Mouse (Mus musculus): Measurements from ENCODE around the gene Fam174b.

The Fam174b gene

DNA sequence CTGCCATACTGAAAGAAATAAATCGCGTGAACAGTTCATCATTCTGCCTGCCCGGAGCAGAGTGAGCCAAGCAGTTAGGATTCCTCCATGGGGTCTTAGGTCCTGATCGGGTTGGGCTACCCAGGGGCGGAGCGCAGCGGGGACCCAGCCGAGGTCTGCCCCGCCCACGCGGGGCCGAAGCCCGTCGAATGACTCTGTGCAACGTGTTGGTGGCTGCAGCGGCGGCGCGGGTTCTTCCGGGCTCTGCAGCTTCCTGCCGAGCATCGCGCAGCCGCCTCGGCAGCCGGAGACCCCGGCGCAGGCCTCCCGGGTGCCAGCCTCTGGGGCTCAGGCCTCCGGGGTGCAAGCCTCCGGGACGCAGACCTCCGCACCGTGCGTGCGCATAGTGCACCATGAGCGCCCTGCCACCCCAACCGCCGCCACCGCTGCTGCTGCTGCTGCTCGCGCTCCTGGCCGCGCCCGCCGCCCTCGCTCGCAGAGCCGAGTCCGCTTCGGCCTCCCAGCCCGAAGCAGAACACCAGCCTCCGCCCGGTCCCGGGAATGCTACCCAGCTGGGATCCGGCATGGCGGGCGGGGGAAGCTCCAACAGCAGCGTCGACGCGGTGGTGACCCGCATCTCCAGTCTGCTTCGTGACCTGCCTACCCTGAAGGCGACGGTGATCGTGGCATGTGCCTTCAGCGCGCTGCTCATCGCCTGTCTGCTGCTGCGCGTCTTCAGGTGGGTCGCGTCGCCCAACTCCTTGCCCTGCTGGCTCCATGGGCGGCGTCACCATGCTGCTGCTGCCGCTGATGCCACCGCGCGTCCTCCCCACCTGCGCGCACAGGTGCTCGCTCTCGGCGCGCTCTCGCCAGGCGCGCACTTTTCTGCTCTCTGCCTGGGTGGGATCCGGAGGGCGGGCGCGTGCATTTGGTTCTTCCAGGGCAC lies at the start of gene Fam174b:
Gene Fam174b, plus strand, starts transcription at position 192 of the 925 bp plus-strand sequence.
- in situ Hi-C loops (cut with MseI, MboI), result no loop called here

DNA sequence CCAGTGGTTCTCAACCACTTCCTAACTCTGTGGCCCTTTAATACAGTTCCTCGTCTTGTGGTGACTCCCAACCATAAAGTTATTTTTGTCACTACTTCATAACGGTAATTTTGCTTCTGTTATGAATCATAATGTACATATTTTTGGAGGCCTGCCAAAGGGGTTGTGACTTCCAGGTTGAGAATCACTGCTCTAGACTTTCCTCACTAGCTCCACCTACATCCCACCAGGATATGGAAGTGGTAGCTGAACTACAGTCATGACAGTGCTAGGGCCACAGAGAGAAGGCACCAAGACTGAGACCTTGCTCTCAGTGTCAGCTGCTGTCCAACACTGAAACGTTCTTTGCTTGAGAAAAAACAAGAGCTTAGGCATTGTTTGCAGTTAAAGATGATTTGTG lies 43.0 kb upstream of the Fam174b start:
- in situ Hi-C loops (cut with MseI, MboI), result no loop called here

DNA sequence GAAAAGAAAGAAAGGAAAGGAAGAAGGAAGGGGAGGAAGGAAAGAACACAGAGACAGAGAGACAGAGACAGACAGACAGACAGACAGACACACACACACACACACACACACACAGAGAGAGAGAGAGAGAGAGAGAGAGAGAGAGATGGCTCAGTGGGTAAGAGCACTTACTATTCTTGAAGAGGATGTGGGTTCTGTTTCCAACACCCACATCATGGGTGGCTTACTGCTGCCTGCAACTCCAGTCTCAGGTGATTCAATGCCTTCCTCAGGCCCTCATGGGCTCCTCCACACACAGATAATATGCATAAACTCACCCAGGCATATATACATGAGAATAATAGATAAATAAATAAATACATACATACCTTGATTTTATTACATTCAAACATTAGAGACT lies 35.8 kb upstream of the Fam174b start:
- in situ Hi-C loops (cut with MseI, MboI), result no loop called here

DNA sequence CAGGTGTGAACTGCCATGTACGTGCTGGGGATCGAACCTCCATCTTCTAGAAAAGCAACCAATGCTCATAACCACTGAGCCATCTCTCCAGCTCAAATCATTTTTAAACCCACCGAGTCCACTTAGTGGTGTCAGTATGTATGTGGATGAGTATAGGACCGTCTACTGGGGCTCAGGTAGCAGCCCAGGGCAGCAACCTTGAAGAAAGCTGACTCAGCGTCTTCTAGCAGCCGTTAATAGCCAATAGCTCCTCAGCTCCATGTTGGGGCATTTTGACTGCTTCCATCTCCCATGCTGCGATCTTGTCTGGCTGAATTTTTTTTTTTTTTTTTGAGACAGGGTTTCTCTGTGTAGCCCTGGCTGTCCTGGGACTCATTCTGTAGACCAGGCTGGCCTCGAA lies 26.6 kb upstream of the Fam174b start:
- in situ Hi-C loops (cut with MseI, MboI), result no loop called here

DNA sequence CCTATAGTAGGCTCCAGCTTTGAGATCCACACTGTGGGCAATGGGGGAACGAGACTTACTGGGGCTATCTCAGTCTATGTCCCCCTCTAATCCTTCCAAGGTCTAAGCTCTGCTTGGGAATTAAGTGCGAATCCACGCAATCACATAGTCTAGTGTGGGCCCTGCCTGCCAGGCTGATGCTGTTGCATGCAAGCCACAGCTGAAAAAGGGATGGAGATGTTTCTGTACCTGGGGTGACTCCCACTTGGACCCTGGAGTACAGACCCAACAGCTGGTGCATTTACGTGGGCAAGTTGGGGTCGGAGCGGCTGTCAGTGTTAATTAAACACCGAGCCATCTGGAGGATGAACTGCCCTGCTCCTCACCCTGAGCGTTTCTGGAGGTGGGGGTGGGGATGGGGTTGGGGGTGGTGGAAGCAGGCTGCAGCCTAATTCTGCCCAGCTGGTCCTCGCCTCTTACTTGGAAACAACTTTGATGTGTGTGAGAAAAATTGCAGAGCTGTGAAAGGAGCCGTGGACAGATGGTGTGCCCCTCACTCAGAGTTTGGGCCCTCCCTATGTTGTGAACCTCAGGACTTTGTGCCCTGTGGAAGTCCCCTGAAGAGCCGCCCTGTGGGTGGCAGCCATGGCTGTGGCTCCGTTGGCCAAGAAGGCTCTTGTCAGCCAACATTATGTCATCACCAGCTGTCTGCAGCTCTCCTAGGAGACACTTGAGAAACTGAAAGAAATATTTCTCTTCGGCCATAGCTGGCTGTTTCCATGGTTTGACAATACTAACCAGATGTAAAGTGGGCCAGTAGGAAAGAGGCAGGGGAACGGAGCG lies 24.0 kb upstream of the Fam174b start:
- in situ Hi-C loops (cut with MseI, MboI), result no loop called here

DNA sequence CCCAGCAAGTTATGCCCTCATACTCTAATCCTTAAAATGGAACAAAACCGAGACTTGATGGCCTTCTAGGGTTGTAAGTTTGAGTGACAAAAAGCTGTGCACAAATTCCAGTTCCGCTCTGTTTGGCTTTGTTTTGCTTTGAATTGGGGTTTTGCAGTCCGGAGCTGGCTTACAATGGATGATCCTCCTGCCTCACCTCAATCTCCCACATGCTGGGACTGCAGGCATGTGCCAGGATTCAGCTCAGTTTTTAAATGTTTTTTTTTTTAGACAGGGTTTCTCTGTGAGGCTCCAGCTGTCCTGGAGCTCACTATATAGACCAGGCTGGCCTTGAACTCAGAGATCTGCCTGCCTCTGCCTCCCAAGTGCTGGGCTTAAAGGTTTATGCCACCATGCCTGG lies 23.3 kb upstream of the Fam174b start:
- in situ Hi-C loops (cut with MseI, MboI), result no loop called here

DNA sequence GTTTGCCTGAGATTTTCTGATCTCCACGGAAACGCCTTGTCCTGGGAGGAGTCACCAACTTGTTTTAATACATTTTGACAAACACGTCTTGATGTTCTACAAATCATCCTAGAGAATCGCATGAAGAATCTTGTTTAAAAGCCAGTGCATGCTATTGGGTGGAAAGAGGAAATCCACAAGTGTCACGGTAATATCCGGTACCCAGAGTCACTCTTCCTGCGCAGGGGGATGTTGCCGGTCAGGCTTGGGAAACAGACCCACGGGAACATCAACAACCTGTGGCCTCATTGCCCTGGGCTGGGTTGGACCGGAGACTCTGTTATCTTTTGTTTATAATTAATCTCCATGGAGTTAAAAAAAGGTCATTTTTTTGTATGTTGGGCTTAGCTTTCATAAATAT lies 22.1 kb upstream of the Fam174b start:
- in situ Hi-C loops (cut with MseI, MboI), result no loop called here

DNA sequence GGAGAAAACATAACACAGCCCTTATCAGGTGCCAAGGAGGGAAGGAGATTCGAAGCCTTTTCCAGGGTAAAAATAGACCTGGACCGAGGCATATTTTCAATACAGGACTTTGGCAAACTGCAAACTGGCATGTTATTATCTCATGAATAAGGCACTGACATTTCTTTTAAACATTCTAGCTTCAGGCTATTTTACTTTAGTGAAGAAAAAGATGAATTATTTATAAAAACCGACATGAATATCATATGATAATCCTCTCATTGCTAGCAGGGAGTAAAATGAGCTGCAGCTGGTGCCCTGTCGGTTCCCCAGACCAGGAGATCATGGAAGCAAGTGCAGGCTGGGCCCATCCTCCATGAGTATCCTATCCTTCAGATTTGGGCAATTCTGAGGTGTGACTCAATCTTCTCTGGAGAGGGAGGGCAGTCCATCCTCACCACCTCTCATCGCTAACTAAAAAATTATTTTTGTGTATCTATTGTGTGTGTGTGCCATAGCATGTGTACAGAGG lies 21.6 kb upstream of the Fam174b start:
- in situ Hi-C loops (cut with MseI, MboI), result no loop called here

DNA sequence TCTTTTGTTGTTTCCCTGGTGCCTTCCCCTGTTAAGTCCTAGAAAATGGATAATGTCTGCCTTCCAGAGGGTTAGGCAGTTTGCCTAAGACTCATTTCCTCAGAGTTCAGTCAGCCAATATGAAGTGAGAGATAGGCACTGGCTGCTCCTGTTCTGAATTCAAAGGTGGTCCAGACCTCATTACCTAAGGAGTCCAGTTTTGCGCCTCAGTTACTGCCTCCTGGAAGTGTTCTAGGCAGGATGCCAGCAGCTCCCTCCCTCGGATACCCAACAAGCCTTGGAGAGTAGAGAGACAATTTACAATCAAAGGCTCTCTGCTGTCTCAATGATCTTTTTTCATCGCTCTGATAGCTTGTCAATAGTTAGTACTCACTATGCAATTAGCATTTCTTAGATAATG lies 19.1 kb upstream of the Fam174b start:
- in situ Hi-C loops (cut with MseI, MboI), result no loop called here

DNA sequence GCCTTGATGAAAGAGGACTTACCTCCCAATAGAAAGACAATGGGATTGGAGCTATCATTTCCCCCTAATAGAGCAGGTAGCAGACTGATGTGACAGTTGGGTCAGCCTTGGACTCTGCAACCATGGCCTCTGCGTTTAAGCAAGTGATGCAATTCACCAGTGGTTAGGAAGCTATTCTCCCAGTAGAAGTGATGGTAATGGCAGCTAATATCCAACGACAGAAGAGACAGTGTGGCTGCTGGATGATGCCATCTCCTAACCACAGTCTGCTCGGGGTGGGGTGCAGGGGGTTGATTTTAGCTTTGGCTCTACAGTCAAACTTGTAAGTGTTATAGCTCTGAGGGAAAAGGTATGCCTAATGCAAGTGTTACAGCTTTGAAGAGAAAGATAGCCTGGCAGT lies 18.3 kb upstream of the Fam174b start:
- in situ Hi-C loops (cut with MseI, MboI), result no loop called here

DNA sequence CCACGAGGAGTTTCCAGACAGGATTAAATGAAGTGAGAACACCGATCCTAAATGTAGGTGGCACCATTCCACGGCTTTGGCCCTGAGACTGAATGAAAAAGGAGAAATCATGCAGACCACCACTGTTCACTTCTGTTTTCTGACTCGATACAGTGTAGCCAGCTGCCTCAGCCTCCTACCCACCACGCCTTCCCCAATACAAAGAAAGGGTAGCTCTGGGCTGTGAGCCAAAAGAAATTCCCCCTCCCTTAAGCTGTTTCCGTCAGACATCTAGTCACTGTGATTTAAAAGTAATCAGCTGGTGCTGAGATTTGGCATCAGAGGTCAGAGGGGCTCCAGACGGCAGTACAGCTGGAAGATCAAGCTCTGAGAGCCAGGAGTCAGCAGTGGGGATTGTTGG lies 10.2 kb upstream of the Fam174b start:
- in situ Hi-C loops (cut with MseI, MboI), result no loop called here

DNA sequence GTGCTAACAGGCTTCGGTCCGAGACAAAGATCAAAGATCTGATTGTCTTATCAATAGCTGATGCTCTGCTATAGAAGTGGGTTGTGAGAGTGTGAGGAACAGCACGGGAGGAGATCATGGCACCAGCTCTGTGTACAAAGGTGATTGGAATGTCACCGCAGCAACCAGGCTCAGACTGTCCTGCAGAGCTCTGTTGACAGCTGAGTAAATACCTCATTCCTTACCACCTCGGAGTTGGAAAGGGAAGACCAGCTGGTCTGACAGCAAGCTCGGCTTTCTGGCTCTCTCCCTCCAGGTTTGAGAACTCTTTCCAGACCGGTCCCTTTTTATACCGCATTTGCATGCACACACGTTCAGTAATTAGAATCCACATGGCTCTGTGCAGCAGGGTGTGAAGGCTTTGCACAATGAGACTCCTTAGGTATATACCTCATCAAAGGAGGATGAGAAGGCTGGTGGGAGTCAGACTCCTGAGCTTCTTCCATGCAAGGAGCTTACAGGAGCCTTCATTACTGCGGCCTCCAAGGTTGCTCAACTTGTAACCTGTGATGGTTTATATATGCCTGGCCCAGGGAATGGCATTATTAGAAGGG lies 9.6 kb upstream of the Fam174b start:
- in situ Hi-C loops (cut with MseI, MboI), result no loop called here

DNA sequence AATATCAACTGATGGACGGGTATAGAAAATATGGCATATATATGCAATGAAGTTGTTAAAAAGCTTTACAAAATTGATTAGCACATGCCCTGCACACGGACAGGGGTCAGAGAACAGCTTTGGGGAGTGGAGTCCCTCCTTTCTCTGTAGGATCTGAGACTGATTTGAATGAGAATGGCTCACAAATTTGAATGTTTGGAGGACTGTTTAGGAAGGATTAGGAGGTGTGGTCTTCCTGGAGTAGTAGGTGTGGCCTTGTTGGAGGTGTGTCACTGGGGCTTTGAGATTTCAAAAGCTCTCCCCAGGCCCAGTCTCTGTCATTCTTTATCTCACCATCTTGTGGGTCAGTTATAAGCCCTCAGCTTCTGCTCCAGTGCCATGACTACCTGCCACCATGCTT lies 4.1 kb upstream of the Fam174b start:
- in situ Hi-C loops (cut with MseI, MboI), result no loop called here

DNA sequence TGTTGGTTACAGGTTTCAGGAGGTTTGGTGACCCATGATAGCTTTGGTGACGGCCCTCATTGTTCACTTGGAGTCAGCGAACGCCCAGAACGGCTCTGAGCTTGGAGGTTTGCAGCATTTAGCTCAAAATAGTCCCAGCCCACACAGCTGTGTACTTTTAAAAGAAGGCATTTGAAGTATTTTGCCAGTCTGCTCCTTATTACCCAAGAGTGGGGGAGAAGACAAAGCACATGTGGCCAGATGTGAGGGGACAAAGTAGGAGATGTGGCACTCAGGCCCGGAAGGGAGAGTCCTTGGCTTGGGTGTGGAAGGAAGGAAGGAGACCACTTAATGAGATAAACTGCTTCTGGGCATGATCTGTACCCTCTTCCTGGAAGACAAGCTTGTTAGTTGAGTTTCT lies 1.3 kb downstream of the Fam174b start:
- in situ Hi-C loops (cut with MseI, MboI), result no loop called here

DNA sequence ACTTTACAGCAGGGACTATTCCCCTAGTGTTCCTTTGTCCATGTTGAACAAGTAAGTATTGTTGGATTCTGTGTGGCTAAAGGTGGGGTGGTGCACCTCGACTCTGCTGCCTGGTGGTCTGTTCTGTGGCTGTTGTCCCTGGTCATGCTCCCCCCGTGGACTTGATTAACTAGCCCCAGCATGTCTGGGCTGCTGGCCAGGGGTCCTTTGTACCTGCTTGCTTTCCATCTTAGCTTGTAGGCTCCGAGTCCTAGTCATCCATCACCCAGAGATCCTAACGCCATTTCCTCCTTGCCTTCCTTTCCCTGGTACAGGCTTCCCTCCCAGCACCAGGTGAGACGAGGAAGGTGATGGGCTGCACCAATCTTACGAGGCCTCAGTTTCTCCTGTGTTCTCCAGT lies 1.7 kb downstream of the Fam174b start:
- in situ Hi-C loops (cut with MseI, MboI), result no loop called here

DNA sequence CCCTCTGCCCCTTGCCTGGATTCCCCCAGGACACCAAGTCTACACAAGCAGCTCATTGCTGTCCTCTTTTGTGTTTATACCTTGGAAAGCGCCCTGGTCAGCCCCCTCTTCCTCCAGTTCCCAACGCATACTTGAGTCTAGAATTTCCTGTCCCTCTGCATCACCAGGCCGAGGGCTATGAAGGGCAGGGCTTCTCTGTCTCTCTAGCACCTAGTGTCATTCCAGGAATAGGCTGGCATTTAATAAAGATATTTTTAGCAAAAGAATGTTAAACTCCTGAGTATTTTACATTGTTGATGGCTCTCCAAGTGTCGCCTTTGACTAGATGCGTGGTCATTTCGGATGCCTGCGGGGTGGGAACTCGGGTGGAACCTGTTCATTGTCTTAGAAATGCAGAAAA lies 3.0 kb downstream of the Fam174b start:
- in situ Hi-C loops (cut with MseI, MboI), result no loop called here

DNA sequence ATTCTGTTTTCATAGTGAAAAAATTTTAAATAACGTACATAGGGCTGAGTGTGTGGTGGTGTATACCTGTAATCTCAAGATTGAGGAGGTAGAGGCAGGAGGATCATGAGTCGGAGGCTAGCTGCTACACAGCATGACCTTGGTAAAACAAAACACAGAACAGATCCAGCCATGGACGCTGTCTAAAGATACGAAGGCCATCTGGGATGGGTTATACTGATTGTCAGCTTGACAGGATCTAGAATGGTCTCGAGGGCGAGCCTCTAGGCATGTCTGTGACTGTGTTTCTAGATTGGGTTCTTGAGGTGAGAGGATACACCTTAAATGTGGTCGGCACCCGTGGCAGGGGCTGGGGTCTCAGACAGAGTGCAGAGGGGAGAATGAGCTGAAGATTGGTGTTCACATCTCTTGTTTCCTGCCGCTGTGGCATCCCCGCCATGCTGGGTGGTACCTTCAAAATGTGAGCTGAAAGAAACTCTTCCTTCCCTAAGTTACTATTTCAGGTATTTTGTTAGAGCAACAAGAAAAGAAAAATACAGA lies 3.8 kb downstream of the Fam174b start:
- in situ Hi-C loops (cut with MseI, MboI), result no loop called here

DNA sequence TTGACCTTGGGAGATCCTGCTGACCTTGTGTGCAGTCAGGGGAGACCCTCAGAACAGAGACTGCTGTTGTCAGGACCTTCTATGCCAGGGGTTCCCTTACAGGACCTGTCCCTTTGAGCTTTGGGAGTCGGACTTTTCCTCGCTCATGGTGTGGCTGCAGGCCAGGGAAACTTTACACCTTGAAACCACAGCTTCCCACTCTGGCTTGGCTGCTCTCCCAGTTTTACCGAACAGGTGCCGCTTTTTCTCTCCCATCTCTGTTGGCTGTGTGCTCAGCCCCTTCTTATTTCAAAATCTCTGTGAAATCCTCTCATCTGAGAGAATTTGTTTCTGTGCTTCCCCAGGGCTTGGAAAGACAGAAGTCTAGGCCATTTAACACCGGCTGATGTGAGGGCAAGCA lies 5.8 kb downstream of the Fam174b start:
- in situ Hi-C loops (cut with MseI, MboI), result no loop called here

DNA sequence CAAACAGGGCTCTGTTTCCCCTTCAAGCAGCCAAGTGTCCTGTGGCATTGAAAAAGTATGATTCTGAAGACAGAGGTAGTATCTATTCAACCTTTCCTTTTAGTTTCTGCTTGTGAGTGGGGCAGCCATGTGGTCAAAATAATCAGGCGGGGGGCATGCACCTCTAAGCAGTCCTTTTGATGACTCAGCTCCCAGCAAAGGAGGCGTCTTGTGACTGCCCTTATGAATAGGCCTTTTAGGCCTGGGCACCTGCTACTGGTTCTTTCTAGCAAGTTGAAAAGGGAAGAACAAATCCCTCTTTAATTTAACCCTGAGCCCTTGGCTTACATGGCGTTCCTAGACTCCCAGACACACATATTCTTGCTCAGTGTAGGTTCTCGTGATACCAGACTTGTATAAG lies 6.7 kb downstream of the Fam174b start:
- in situ Hi-C loops (cut with MseI, MboI), result no loop called here

DNA sequence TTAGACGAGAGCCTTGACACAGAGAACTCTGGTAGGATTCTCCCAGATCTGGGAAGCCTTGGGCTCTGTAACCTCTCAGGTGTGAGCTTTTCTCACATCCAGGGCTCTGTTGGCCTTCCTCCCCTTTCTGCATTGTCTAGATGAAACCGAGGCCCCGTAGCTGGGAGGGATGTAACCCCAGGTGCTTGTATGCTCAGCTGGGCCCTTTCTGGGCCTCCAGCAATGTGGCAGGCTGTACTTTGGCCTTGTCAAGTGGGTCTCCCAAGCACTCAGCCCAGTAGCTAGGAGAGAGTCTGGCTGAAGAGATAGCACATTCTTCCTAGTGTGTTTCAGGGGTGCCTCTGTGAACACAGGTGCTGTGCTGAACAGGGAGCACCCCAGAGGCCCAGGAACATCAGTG lies 7.4 kb downstream of the Fam174b start:
- in situ Hi-C loops (cut with MseI, MboI), result no loop called here

DNA sequence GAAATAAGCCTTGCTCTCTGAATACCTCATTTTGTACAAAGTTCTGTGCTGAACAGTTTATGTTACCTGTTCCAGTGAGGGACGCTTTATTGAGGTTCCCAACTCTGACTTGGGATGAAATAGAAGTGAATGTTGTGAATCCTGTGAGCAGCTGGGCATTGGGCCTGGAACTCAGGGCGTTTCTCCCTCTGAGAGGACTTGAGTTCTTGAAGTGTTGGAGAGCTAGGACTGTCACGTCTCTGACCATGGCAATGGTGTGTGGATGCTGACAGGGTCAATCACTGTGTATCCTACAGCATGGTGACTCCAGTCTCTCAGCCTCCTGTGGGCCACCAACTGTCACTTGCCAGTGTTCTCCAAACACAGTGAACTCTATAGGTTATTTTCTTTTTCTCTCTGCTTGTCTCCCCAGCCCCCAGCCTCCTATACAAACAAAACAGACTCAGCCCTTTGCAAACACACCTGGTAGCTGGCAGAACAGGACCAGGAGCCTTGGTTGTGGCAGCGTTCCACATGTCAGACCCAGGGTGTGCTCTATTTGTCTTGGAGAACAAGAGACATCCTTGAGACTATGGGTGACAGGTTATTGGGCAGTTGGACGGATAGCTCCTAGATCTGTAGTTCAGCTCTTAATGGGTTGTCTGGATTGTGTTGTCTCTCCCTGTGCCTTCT lies 8.5 kb downstream of the Fam174b start:
- in situ Hi-C loops (cut with MseI, MboI), result no loop called here

All from mouse trophoblast stem cell (cell line).